Mouse (Mus musculus) midbrain, postnatal 0 days (tissue): ENCODE data around the gene Maml3. TPM values are rescaled to one million over a fixed set of nuclear protein-coding genes. Genes with fewer than 3 reads are reported as not detected.
A peak's percentile ranks its signal among the peaks of the same experiment; 100 is the strongest.

Source experiments
- ATAC-seq: fragments of 200-750 bp; cut with Nextera tagmentation; 2 replicates; pipeline ENCODE4 v1.8.0; 2017; ENCODE audit warnings: moderate number of reproducible peaks, mild to moderate bottlenecking, moderate TSS enrichment, moderate library complexity; ENCODE audit not compliant: low FRiP score
- DNase-seq: peaks from one replicate; pipeline ENCODE4 v3.0.0-alpha.2; 2015; ENCODE audit warnings: low spot score
- H3K27ac ChIP-seq: fragments of 300-500 bp; sonication (generic); 2 replicates; pipeline ENCODE4 v1.5.1; 2014; ENCODE audit warnings: low read depth, mild to moderate bottlenecking, low read length, mixed read lengths
- H3K27me3 ChIP-seq: fragments of 300-500 bp; sonication (generic); 2 replicates; pipeline ENCODE4 v1.6.1; 2014; ENCODE audit warnings: low read length, control low read depth, mixed read lengths; ENCODE audit not compliant: insufficient read depth
- H3K36me3 ChIP-seq: fragments of 300-500 bp; sonication (generic); 2 replicates; pipeline ENCODE4 v1.6.1; 2014; ENCODE audit warnings: low read length, control low read depth, mixed read lengths; ENCODE audit not compliant: insufficient read depth
- H3K4me1 ChIP-seq: fragments of 300-500 bp; sonication (generic); 2 replicates; pipeline ENCODE4 v1.6.1; 2014; ENCODE audit warnings: mild to moderate bottlenecking, control low read depth, antibody characterized with exemption, low read length, mixed read lengths; ENCODE audit not compliant: insufficient read depth
- H3K4me2 ChIP-seq: fragments of 300-500 bp; sonication (generic); 2 replicates; pipeline ENCODE4 v1.6.1; 2014; ENCODE audit warnings: low read depth, mild to moderate bottlenecking, low read length, mixed read lengths; ENCODE audit not compliant: poor library complexity, severe bottlenecking
- H3K4me3 ChIP-seq: fragments of 300-500 bp; sonication (generic); 2 replicates; pipeline ENCODE4 v1.5.1; 2014; ENCODE audit warnings: low read depth, mild to moderate bottlenecking, low read length, moderate library complexity
- H3K9ac ChIP-seq: fragments of 300-500 bp; sonication (generic); replicated peaks from 2 replicates; pipeline ENCODE4 v1.6.1; 2014; ENCODE audit warnings: mild to moderate bottlenecking, low read length, moderate library complexity, mixed read lengths; ENCODE audit not compliant: poor library complexity, severe bottlenecking
- H3K9me3 ChIP-seq: fragments of 300-500 bp; sonication (generic); 2 replicates; pipeline ENCODE4 v1.6.1; 2016; ENCODE audit warnings: low read length, control low read depth
- CTCF ChIP-seq: IDR thresholded peaks from 2 replicates; pipeline ENCODE4 v1.5.1; 2016; ENCODE audit warnings: antibody characterized with exemption, mild to moderate bottlenecking
- WGBS: fragments of 180-500 bp; shearing (Covaris S2); extraction: QIAGEN DNeasy Blood & Tissue Kit; methylation state at CpG from one replicate; pipeline ENCODE4 v1.1.7; 2014; 5-methylcytosine and 5-hydroxymethylcytosine counted together
- polyA plus RNA-seq: library from polyadenylated mRNA; unstranded; fragments of >200 nt; fragmentation: Nextera tagmentation; extraction: Ambion mirVana; gene quantifications from 2 replicates; pipeline ENCODE4 v1.2.1, GENCODE M21; 2015
- total RNA-seq: library from RNA; depleted of rRNA; stranded (reverse); fragments of >200 nt; gene quantifications from 2 replicates; pipeline ENCODE4 v1.2.3, GENCODE M21; 2014

The Maml3 gene
- total and polyA plus RNA-seq, 2 experiments from 2014 or later = 3.9 to 20.2 TPM

DNA sequence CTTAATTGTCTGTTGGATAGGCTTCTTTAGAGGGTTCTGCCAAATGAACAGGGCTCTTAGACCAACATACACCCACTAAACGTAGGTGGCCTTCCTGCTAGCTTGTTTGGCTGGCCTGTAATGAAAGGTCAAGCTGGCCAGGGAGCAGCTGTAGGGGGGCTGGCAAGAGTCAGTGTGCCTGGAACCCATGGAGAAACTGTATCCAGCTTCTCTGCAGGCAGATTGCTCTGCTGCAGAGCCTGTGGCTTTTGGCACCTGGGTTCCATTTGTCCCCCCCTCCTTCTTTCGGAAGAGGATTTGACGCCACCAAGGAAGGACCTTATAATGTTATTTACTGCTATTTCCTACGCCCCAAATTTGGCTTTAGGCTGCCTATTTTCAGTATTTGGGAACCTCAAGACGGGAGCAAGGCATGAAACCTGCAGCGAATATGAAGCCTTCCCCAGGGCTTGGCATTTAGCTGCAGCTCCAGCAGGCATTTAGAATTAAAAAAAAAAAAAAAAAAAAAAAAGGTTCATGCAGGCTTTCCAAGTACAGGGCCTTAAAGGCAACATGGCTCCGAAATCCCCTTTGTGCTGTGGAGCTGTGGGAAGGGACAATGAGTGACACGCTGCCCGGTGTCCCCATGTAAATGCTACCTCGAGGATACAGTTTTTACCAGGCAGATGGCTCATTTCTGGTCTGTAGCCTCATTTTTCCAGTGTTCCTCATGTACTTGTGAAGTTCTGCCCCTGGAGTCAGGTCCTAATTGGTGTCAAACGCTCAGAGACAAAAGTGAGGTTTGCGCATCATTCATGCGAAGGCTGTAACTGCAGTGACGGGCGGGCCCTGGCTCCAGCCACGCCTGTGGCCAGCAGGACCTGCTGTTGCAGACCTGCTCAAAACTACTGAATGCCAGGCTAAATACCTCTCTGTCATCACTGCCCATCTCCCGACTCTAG lies 356.2 kb downstream of the Maml3 start:
- Histone ChIP-seq H3K4me2 (no peak overlapping the region), H3K27me3 (no peaks in the 10 kb centered on the region), H3K9me3 (no peaks in the 10 kb centered on the region), H3K4me3 (no peak overlapping the region), H3K4me1 (peaks cover 13% of the 10 kb centered on the region; the same call in 1 of the 2 replicates), H3K36me3 (no peaks in the 10 kb centered on the region), H3K9ac (no peak overlapping the region), H3K27ac (peak overlapping the region; percentile 71)
- WGBS = 52% methylated on average over 17 of the region's 17 CpGs
- no peak for TF ChIP-seq CTCF
- ATAC-seq (peak; percentile 13; the same call in 1 of the 2 replicates), DNase-seq (peak; percentile 60)

DNA sequence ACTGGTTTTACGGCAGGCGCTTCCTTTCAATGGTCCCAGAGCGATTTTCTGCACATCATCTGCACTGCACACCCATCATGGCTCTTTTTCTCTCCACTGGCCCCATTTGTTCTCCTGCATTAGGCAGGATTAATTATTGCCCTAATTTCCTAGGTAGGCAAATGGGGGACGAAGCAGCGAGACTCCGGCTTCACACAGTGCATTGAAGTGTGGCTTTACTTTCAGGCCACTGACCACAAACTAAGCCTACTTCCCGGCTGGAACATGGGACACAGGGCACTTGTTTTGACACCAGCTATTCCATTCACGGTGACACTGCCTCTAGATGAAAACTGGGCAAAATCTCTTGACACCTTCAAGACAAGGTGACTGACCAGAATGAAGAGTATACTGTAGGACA lies 358.1 kb downstream of the Maml3 start:
- H3K4me3 ChIP-seq = no peak overlapping the region
- no peaks in the 10 kb centered on the region for H3K36me3 ChIP-seq
- no peak overlapping the region for H3K9ac ChIP-seq
- peaks cover 13% of the 10 kb centered on the region; the same call in 1 of the 2 replicates for H3K4me1 ChIP-seq
- 79% methylated on average over 8 of the region's 8 CpGs for WGBS
- H3K4me2 ChIP-seq = no peak overlapping the region
- H3K9me3 ChIP-seq = no peaks in the 10 kb centered on the region
- TF ChIP-seq CTCF = no peak
- H3K27ac ChIP-seq = no peak overlapping the region
- no peaks in the 10 kb centered on the region for H3K27me3 ChIP-seq
- ATAC-seq = no peak
- DNase-seq = no peak

DNA sequence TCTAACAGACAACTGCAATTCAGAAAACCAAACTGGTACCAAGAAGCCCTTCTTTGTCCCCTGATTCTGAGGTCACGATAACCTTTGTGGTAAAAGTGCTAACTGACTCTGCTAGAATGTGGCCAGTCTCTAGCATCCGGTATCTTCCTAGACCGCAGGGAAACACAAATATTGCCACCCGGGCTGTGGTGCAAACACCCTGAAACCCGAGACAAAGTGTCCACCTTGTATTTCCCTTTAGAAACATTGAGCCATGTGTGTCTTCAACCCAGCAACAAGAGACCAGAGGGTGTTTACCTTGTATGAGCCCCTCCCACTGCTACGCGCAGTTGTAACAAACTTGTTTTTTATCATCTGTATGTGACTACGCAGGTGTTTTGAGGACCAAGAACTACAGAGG lies 359.7 kb downstream of the Maml3 start:
- H3K27me3 ChIP-seq = no peaks in the 10 kb centered on the region
- H3K4me2 ChIP-seq = no peak overlapping the region
- DNase-seq (no peak), ATAC-seq (no peak)
- no peak overlapping the region for H3K9ac ChIP-seq
- H3K36me3 ChIP-seq = no peaks in the 10 kb centered on the region
- H3K4me3 ChIP-seq = no peak overlapping the region
- peaks cover 16% of the 10 kb centered on the region; the same call in 1 of the 2 replicates for H3K4me1 ChIP-seq
- no peaks in the 10 kb centered on the region for H3K9me3 ChIP-seq
- TF ChIP-seq CTCF = no peak
- H3K27ac ChIP-seq = no peak overlapping the region
- 84% methylated on average over 8 of the region's 8 CpGs for WGBS

DNA sequence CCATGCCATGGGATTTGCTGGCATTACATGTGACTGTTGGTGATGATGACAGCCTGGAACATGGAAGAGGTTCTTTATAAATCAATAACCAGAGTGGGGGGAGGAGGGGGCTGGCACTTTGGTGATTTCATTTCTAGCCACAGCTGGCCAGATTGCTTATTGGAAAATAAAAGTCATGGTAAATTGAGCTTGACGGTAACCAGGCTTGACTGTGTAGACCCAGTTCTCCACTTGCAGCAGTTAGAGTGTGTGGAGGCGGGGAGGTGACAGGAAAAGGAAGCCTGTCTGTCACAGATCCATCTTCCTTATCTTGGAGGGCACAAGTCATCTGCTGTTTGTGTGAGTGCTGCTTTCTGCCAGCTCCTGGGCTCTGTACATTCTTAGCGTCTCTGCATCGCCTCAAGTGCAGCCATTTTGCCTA lies 360.5 kb downstream of the Maml3 start:
- TF ChIP-seq CTCF = no peak
- H3K4me1 ChIP-seq = peaks cover 11% of the 10 kb centered on the region
- H3K27me3 ChIP-seq = no peaks in the 10 kb centered on the region
- no peaks in the 10 kb centered on the region for H3K36me3 ChIP-seq
- H3K4me2 ChIP-seq = no peak overlapping the region
- H3K4me3 ChIP-seq = no peak overlapping the region
- H3K9ac ChIP-seq = no peak overlapping the region
- 83% methylated on average over 4 of the region's 4 CpGs for WGBS
- ATAC-seq = no peak
- H3K27ac ChIP-seq = no peak overlapping the region
- DNase-seq = no peak
- H3K9me3 ChIP-seq = no peaks in the 10 kb centered on the region

DNA sequence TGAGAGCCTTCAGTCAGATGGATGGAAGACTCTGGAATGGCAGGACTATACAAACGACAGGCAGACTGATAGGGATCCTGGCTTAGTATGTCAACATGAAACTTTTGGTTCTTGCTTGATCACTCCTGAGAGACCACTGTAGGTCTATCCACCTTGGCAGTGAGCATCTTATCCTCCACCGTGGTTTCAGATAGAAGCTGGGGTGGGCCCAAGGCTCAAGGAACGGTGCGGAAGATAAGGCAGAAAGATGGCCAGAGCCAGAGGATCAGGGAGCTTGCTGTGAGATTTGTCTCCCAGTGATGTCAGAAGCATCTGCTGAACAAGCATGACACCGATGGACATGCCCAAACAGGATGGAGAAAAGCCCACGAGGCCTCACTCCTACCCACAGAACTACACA lies 362.5 kb downstream of the Maml3 start:
- WGBS = 91% methylated on average over 6 of the region's 6 CpGs
- H3K27me3 ChIP-seq = no peaks in the 10 kb centered on the region
- DNase-seq (no peak), ATAC-seq (no peak)
- no peak for TF ChIP-seq CTCF
- no peak overlapping the region for H3K9ac ChIP-seq
- no peak overlapping the region for H3K27ac ChIP-seq
- no peak overlapping the region for H3K4me2 ChIP-seq
- no peaks in the 10 kb centered on the region for H3K36me3 ChIP-seq
- no peaks in the 10 kb centered on the region for H3K9me3 ChIP-seq
- no peak overlapping the region for H3K4me3 ChIP-seq
- peaks cover 11% of the 10 kb centered on the region for H3K4me1 ChIP-seq

DNA sequence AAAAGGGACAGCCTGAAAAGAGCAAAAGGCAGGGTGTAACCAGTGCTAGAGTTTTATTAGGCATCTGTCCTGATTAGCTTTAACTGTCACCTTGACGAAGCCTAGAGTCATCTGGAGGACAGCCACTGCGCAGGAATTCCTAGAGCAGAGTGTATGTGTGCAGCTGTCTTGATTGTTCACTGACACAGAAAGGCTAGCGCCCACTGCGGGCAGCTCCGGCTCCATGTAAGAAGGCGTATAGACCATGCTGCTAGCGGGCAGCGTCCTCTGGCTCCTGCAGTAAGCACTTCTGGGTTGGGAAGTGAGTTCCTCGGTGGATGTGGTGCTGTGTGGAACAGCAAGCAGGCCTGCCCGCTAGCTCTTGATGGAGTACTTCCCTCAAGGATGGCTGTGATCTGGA lies 363.1 kb downstream of the Maml3 start:
- TF ChIP-seq CTCF = no peak
- no peaks in the 10 kb centered on the region for H3K9me3 ChIP-seq
- no peaks in the 10 kb centered on the region for H3K27me3 ChIP-seq
- peaks cover 11% of the 10 kb centered on the region for H3K4me1 ChIP-seq
- DNase-seq (peak; percentile 43), ATAC-seq (peak; percentile 66; the same call in 1 of the 2 replicates)
- 81% methylated on average over 10 of the region's 10 CpGs for WGBS
- H3K9ac ChIP-seq = no peak overlapping the region
- H3K36me3 ChIP-seq = no peaks in the 10 kb centered on the region
- H3K27ac ChIP-seq = peak overlapping the region; percentile 26; the same call in 1 of the 2 replicates
- no peak overlapping the region for H3K4me2 ChIP-seq
- H3K4me3 ChIP-seq = no peak overlapping the region
